ENCODE assay signal across 14 mouse cellular contexts in genomic region chr12:75304132-75304531, GRCm38 (mm10). TPM values are rescaled to one million over a fixed set of nuclear protein-coding genes. Genes with fewer than 3 reads are reported as not detected.
A peak's percentile ranks its signal among the peaks of the same experiment; 100 is the strongest.
DNase-seq lines count a peak whose midpoint lies in the region; ATAC-seq lines count a peak whose summit lies in the region.
"Had no signal": no experiment of that assay in that cellular context is flagged by ENCODE, and none has a peak within 500 bp of the region (broad histone marks: within the 10 kb centered on the region; RNA-seq: fewer than 3 reads in every experiment).

No protein-coding gene starts in this region.

- H3K9me3 ChIP-seq in forebrain, embryonic 16.5 days (ENCODE audit: control insufficient read depth, low read length): no peaks in the 10 kb centered on the region
- H3K9me3 ChIP-seq: forebrain, embryonic 10.5 days; midbrain, embryonic 10.5 days; neural tube, embryonic 13.5 days had no signal

- no peak overlapping the region for H3K4me3 ChIP-seq in forebrain, embryonic 16.5 days (replicated peaks; ENCODE audit: low read length)
- H3K4me3 ChIP-seq: forebrain, embryonic 10.5 days; midbrain, embryonic 10.5 days; neural tube, embryonic 13.5 days had no signal

- no peaks in the 10 kb centered on the region for H3K27me3 ChIP-seq in forebrain, embryonic 16.5 days (replicated peaks; ENCODE audit: control insufficient read depth, insufficient read depth, low read length)
- H3K27me3 ChIP-seq: neural tube, embryonic 13.5 days had no signal

- no peak overlapping the region for H3K4me2 ChIP-seq in forebrain, embryonic 16.5 days (ENCODE audit: low read length)
- H3K4me2 ChIP-seq: neural tube, embryonic 13.5 days had no signal

- WGBS in forebrain, embryonic 16.5 days: 90% methylated on average over 6 of the region's 6 CpGs

- H3K4me1 ChIP-seq in forebrain, embryonic 16.5 days (replicated peaks; ENCODE audit: control insufficient read depth, insufficient read depth, low read length): peaks cover 6% of the 10 kb centered on the region

- no peak overlapping the region for H3K27ac ChIP-seq in forebrain, embryonic 16.5 days (ENCODE audit: low read length)
- H3K27ac ChIP-seq: forebrain, embryonic 10.5 days; midbrain, embryonic 10.5 days; neural tube, embryonic 13.5 days had no signal

- peak; percentile 21 for DNase-seq in adrenal gland, postnatal 14 days
- DNase-seq in adrenal gland, adult 8-10 months: no peak
- peak; percentile 27 to 43 for DNase-seq in lung, adult 18-20 months
- no peak for DNase-seq in lung, postnatal 4 days
- peak; percentile 76 for DNase-seq in brain, adult 2 months (ENCODE audit: low read depth, low spot score)
- peak; percentile 77 to 80 for DNase-seq in heart, postnatal 14 days
- DNase-seq in thymus, postnatal 10 days (ENCODE audit: low spot score in 2 of 2): no peak
- DNase-seq: right cerebral cortex, postnatal 4 days; thymus, postnatal 25 days had no signal

- no peaks in the 10 kb centered on the region for H3K36me3 ChIP-seq in forebrain, embryonic 16.5 days (ENCODE audit: control insufficient read depth, insufficient read depth)
- H3K36me3 ChIP-seq: forebrain, embryonic 10.5 days; midbrain, embryonic 10.5 days; neural tube, embryonic 13.5 days had no signal

- H3K9ac ChIP-seq in forebrain, embryonic 16.5 days (replicated peaks; ENCODE audit: low read depth, low read length): no peak overlapping the region
- H3K9ac ChIP-seq: neural tube, embryonic 13.5 days had no signal

- intact Hi-C loops in heart, postnatal 14 days (cut with DNase I): no loop called here

- ATAC-seq in forebrain, embryonic 16.5 days: no peak
- ATAC-seq: intestine, postnatal 0 days had no signal

RNA-seq across cellular contexts. Expression of gene Rhoj, which starts 4.0 kb away (rescaled TPM):
- total RNA-seq in adrenal gland, postnatal 14 days (2021): 23.1 and 26.7 TPM in 2 replicates
- 10 to 100 TPM; 12.0 to 17.9 (median 14.9) TPM for total RNA-seq in adrenal gland, adult 8-10 months (2022)
- total RNA-seq in heart, postnatal 14 days (2021): 10 to 100 TPM; 45.6 to 48.9 TPM
- 14.6 and 19.6 TPM in 2 replicates for polyA plus RNA-seq in forebrain, embryonic 16.5 days (2015; fragmentation: Nextera tagmentation; extraction: Ambion mirVana)

Comparison
In these comparisons a context has a peak if more than half of its experiments do, and no peak if none do; other contexts are left out.
1. DNase-seq: peak in adrenal gland, postnatal 14 days (single experiment), lung, adult 18-20 months (2 of 2), brain, adult 2 months (single experiment) and heart, postnatal 14 days (2 of 2); none in adrenal gland, adult 8-10 months (single experiment), lung, postnatal 4 days (0 of 2) and thymus, postnatal 10 days (0 of 2).